Mouse (Mus musculus) erythroblast, embryonic 14.5 days (primary cell): ENCODE data around the gene Dap. TPM values are rescaled to one million over a fixed set of nuclear protein-coding genes. Genes with fewer than 3 reads are reported as not detected.

ENCODE experiments used
- H3K27me3 ChIP-seq: 2 replicates; pipeline ENCODE4 v1.6.1; 2012; ENCODE audit warnings: inconsistent platforms; ENCODE audit not compliant: control insufficient read depth
- H3K36me3 ChIP-seq: 2 replicates; pipeline ENCODE4 v1.6.1; 2012; ENCODE audit warnings: mild to moderate bottlenecking, inconsistent platforms; ENCODE audit not compliant: control insufficient read depth
- H3K4me1 ChIP-seq: 2 replicates; pipeline ENCODE4 v1.6.1; 2012; ENCODE audit warnings: inconsistent platforms; ENCODE audit not compliant: control insufficient read depth
- H3K4me3 ChIP-seq: replicated peaks from 2 replicates; pipeline ENCODE3; 2012; ENCODE audit warnings: moderate library complexity, mild to moderate bottlenecking, inconsistent platforms
- H3K9me3 ChIP-seq: 2 replicates; pipeline ENCODE4 v1.6.1; 2012; ENCODE audit warnings: low read length, inconsistent platforms, mixed read lengths; ENCODE audit not compliant: control insufficient read depth
- GATA1 ChIP-seq: IDR thresholded peaks from 2 replicates; pipeline ENCODE4 v1.6.1; 2012; ENCODE audit warnings: low read length, inconsistent platforms, mixed read lengths
- TAL1 ChIP-seq: IDR thresholded peaks from 3 replicates; pipeline ENCODE4 v1.6.1; 2012; ENCODE audit warnings: low read length, inconsistent platforms, mixed read lengths
- polyA plus RNA-seq: library from polyadenylated mRNA; stranded (reverse); fragments of >175 nt; gene quantifications from 2 replicates; pipeline ENCODE4 v1.2.3, GENCODE M21; 2012

Dap gene
- polyA plus RNA-seq, 1 experiment, result 2.0 TPM

- Histone ChIP-seq H3K36me3 (no peaks in the 10 kb centered on the region; the same call in 1 of the 2 replicates), H3K4me3 (no peak overlapping the region), H3K4me1 (no peaks in the 10 kb centered on the region), H3K27me3 (no peaks in the 10 kb centered on the region), H3K9me3 (no peaks in the 10 kb centered on the region)
- TF ChIP-seq GATA1 (no peak), TAL1 (no peak)
Observed at GRCm38 (mm10) chr15:31265845-31266244, 41.7 kb downstream of the Dap start.

- Histone ChIP-seq H3K9me3 (no peaks in the 10 kb centered on the region), H3K4me3 (no peak overlapping the region), H3K4me1 (no peaks in the 10 kb centered on the region), H3K27me3 (no peaks in the 10 kb centered on the region), H3K36me3 (no peaks in the 10 kb centered on the region; the same call in 1 of the 2 replicates)
- TF ChIP-seq TAL1 (no peak), GATA1 (no peak)
Observed at GRCm38 (mm10) chr15:31268148-31268547, 44.0 kb downstream of the Dap start.

GRCm38 (mm10) chr15:31269558-31269957 is 45.4 kb downstream of the Dap start:
- Histone ChIP-seq H3K9me3 (no peaks in the 10 kb centered on the region), H3K36me3 (peaks cover 3% of the 10 kb centered on the region; the same call in 1 of the 2 replicates), H3K27me3 (no peaks in the 10 kb centered on the region), H3K4me3 (no peak overlapping the region), H3K4me1 (no peaks in the 10 kb centered on the region)
- no peak for TF ChIP-seq GATA1
- TF ChIP-seq TAL1, result no peak

DNA sequence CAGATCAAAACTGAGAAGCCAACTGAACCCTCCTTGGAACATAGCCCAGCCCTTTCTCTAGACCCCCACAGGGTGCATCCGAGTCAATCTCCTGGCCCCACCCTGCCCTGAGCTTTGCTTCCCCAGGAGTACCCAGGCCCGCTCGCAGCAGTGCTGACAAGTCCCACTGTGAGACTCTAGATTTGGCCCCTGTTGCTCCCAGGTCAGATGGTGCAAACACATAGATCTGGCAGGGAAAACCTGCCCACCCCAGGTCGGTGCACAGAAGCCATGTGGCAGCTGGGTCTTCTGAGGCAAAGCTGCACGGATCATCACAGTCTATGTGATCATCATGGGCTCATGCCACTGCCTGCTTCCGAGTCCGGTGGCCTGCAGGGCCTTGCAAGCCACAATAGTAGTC is 48.6 kb downstream of the Dap start:
- Histone ChIP-seq H3K36me3 (peaks cover 3% of the 10 kb centered on the region; the same call in 1 of the 2 replicates), H3K9me3 (no peaks in the 10 kb centered on the region), H3K4me3 (no peak overlapping the region), H3K27me3 (no peaks in the 10 kb centered on the region), H3K4me1 (no peaks in the 10 kb centered on the region)
- TF ChIP-seq GATA1, result no peak
- TF ChIP-seq TAL1, result no peak

GRCm38 (mm10) chr15:31273509-31273908 is 49.4 kb downstream of the Dap start:
- Histone ChIP-seq H3K36me3 (peaks cover 3% of the 10 kb centered on the region; the same call in 1 of the 2 replicates), H3K27me3 (no peaks in the 10 kb centered on the region), H3K9me3 (no peaks in the 10 kb centered on the region), H3K4me3 (no peak overlapping the region), H3K4me1 (no peaks in the 10 kb centered on the region)
- TF ChIP-seq GATA1, result no peak

- H3K27me3 ChIP-seq, result no peaks in the 10 kb centered on the region
- peaks cover 2% of the 10 kb centered on the region for H3K4me1 ChIP-seq
- H3K36me3 ChIP-seq, result peaks cover 3% of the 10 kb centered on the region; the same call in 1 of the 2 replicates
- no peak overlapping the region for H3K4me3 ChIP-seq
- H3K9me3 ChIP-seq, result no peaks in the 10 kb centered on the region
- TF ChIP-seq TAL1, result no peak
- no peak for TF ChIP-seq GATA1
Observed at GRCm38 (mm10) chr15:31278090-31278489, 54.0 kb downstream of the Dap start.

DNA sequence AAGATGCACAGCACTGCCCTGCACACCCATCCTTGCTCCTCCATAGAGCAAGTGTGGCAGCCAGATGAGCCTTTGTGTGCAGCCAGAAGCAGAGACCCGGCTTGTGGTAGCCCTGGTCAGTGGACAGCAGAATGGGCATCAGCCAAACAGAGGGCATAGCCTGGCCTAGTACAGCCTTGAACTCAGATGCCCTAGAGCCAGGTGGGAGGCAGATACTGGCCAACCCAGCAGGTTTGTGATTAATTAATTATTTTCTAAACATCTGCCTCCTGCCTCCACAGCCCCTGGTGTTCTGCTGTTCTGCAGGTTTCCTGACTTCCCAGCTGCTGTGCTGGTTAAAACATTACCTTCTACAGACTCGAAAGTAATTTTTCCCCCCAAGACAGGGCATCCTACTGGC is 55.0 kb downstream of the Dap start:
- Histone ChIP-seq H3K27me3 (no peaks in the 10 kb centered on the region), H3K36me3 (no peaks in the 10 kb centered on the region)

DNA sequence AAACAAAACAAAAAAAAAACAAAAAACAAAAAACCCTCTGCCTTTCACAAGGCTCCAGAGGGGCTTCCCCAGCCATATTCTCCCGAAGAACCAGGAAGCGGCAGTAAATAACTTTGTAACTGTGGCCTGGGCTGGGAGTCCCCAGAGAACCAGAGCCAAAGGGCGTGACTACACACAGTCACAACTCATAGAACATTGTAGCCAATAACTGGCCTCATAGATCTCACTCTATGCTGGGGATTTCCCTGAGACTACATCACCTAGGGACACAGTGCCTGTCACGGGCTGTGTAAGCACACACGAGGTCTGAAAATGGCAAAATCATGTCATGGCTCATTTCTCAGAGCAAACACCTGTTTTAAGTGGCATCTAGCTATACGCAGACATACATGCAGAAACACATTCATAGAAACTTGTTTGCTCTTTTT is 55.5 kb downstream of the Dap start:
- no peak overlapping the region for H3K4me3 ChIP-seq
- no peaks in the 10 kb centered on the region for H3K27me3 ChIP-seq
- H3K4me1 ChIP-seq, result peaks cover 2% of the 10 kb centered on the region
- no peaks in the 10 kb centered on the region for H3K9me3 ChIP-seq
- no peak for TF ChIP-seq GATA1
- no peak for TF ChIP-seq TAL1
- H3K36me3 ChIP-seq, result no peaks in the 10 kb centered on the region

More for the DNA sequence above, 55.0 kb downstream of the Dap start:
- Histone ChIP-seq H3K9me3 (no peaks in the 10 kb centered on the region), H3K4me3 (no peak overlapping the region), H3K4me1 (peaks cover 2% of the 10 kb centered on the region)
- no peak for TF ChIP-seq GATA1
- no peak for TF ChIP-seq TAL1

- H3K4me1 ChIP-seq, result peaks cover 2% of the 10 kb centered on the region
- no peaks in the 10 kb centered on the region for H3K36me3 ChIP-seq
- no peak overlapping the region for H3K4me3 ChIP-seq
- no peaks in the 10 kb centered on the region for H3K9me3 ChIP-seq
- H3K27me3 ChIP-seq, result no peaks in the 10 kb centered on the region
- TF ChIP-seq GATA1 (no peak), TAL1 (no peak)
Observed at GRCm38 (mm10) chr15:31280059-31280458, 55.9 kb downstream of the Dap start.

DNA sequence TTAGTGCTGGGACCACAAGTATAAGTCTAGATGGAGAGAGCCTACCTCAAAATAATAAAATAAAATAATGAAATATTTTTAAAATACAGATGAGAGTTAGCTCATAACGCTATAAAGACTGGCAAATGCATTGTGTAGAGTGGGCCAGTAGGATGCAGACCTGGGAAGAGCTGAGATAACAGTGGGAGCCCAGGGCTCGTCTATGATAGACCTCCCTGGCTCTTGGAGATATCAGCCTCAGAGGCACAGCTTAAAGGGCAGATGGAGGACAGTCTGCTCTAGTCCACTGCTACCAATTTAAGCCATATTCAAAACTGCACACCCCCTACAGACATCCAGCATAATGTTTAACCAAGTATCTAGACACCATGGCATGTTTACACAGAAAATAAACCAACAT is 56.6 kb downstream of the Dap start:
- no peaks in the 10 kb centered on the region for H3K27me3 ChIP-seq
- H3K4me3 ChIP-seq, result no peak overlapping the region
- no peaks in the 10 kb centered on the region for H3K9me3 ChIP-seq
- H3K36me3 ChIP-seq, result no peaks in the 10 kb centered on the region
- TF ChIP-seq GATA1, result no peak
- TF ChIP-seq TAL1, result no peak
- H3K4me1 ChIP-seq, result peaks cover 2% of the 10 kb centered on the region
